Comparison of ENCODE assay signal across 10 mouse cellular contexts in the genomic region with DNA sequence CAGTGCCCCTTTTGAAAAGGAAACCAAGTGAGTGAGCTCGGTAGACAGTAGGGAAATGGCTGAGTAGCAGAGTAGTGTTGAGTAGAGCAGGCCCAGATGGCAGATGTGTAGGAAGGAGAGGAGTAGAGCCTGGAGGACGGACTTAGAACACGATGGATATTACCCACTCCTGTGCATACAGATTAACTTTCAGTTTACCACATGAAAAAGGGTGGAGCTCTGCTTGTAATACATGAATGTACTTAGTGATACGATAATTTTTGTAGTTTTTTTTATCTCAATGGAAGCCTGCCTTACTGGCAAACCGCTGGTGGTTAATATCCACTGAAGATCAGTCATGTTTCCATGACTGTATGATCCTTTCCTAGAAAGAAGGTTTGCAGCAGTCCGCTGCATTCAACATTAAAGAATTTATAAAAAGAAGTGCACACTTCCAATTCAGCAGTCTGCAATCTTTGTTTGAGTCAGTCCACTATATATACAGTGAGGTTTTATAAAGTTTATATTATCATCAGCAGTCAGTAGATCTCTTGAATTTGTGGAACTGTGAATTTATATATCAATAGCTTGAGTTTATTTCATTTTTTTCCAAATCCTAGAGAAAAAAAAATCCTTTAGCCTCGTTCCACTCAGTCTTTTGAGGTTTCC.
DNase-seq lines count a peak whose midpoint lies in the region; ATAC-seq lines count a peak whose summit lies in the region.
"Had no signal": no experiment of that assay in that cellular context is flagged by ENCODE, and none has a peak within 500 bp of the region (broad histone marks: within the 10 kb centered on the region; RNA-seq: fewer than 3 reads in every experiment).

No protein-coding gene starts in this region.

- H3K9ac ChIP-seq in kidney, embryonic 16.5 days (replicated peaks; ENCODE audit: low read length) = no peak overlapping the region
- peak overlapping the region; percentile 54; the same call in 1 of the 2 replicates for H3K9ac ChIP-seq in liver, embryonic 16.5 days (ENCODE audit: low read depth, low read length)

- H3K4me3 ChIP-seq in kidney, embryonic 16.5 days (ENCODE audit: low read length) = no peak overlapping the region
- peak overlapping the region; percentile 33 for H3K4me3 ChIP-seq in liver, embryonic 16.5 days (ENCODE audit: low read depth, low read length)
- H3K4me3 ChIP-seq: layer of hippocampus, adult 2 months had no signal

- ATAC-seq in kidney, embryonic 16.5 days (ENCODE audit: low FRiP score, low TSS enrichment) = no peak
- peak; percentile 95 for ATAC-seq in erythroid progenitor cell, adult 5-6 weeks (replicated peaks; ENCODE audit: low FRiP score, poor library complexity, severe bottlenecking)
- peak; percentile 99 for ATAC-seq in liver, embryonic 16.5 days (ENCODE audit: low read depth)

- H3K36me3 ChIP-seq in kidney, embryonic 16.5 days (ENCODE audit: insufficient read depth, low read length) = no peaks in the 10 kb centered on the region
- H3K36me3 ChIP-seq in liver, embryonic 16.5 days (ENCODE audit: control insufficient read depth, insufficient read depth) = peaks cover 2% of the 10 kb centered on the region; the same call in 1 of the 2 replicates

- peak overlapping the region; percentile 66; the same call in 1 of the 2 replicates for H3K27ac ChIP-seq in kidney, embryonic 16.5 days (ENCODE audit: low read length)
- H3K27ac ChIP-seq in liver, embryonic 16.5 days (ENCODE audit: low read length) = peak overlapping the region; percentile 96
- H3K27ac ChIP-seq: layer of hippocampus, adult 2 months had no signal

- no peaks in the 10 kb centered on the region for H3K9me3 ChIP-seq in kidney, embryonic 16.5 days (ENCODE audit: low read length)
- H3K9me3 ChIP-seq in liver, embryonic 16.5 days (replicated peaks; ENCODE audit: control insufficient read depth, low read length) = no peaks in the 10 kb centered on the region

- no peak for DNase-seq in kidney, adult 8-10 months
- peak; percentile 20 for DNase-seq in brain, adult 2 months (ENCODE audit: low read depth, low spot score)
- no peak for DNase-seq in urinary bladder, postnatal 36 days (ENCODE audit: low spot score in 2 of 2)
- DNase-seq in cerebellum, postnatal 36 days = no peak
- DNase-seq: gastrocnemius, postnatal 25 days; spleen, adult 18-20 months had no signal

- no peaks in the 10 kb centered on the region for H3K4me1 ChIP-seq in kidney, embryonic 16.5 days (ENCODE audit: insufficient read depth, low read length)
- peaks cover 40% of the 10 kb centered on the region for H3K4me1 ChIP-seq in liver, embryonic 16.5 days (ENCODE audit: control insufficient read depth, low read depth, low read length)

- H3K4me2 ChIP-seq in kidney, embryonic 16.5 days (replicated peaks; ENCODE audit: low read depth, low read length) = no peak overlapping the region
- H3K4me2 ChIP-seq in liver, embryonic 16.5 days (ENCODE audit: low read depth, low read length) = peak overlapping the region; percentile 64

- H3K27me3 ChIP-seq in kidney, embryonic 16.5 days (ENCODE audit: insufficient read depth, low read length) = no peaks in the 10 kb centered on the region
- H3K27me3 ChIP-seq in liver, embryonic 16.5 days (ENCODE audit: control insufficient read depth, insufficient read depth, low read depth, low read length) = no peaks in the 10 kb centered on the region

- WGBS in kidney, embryonic 16.5 days = 63% methylated on average over 7 of the region's 7 CpGs
- WGBS in liver, embryonic 16.5 days (ENCODE audit: insufficient replicate concordance) = 19% methylated on average over 7 of the region's 7 CpGs
